Mouse (Mus musculus): ENCODE measurements at regions not wholly inside any gene's neighbourhood (a gene's known extent, or its start where the extent isn't known, plus 50 kb on each side); places are given as distances from the start of the nearest gene placed in this dataset.

DNA sequence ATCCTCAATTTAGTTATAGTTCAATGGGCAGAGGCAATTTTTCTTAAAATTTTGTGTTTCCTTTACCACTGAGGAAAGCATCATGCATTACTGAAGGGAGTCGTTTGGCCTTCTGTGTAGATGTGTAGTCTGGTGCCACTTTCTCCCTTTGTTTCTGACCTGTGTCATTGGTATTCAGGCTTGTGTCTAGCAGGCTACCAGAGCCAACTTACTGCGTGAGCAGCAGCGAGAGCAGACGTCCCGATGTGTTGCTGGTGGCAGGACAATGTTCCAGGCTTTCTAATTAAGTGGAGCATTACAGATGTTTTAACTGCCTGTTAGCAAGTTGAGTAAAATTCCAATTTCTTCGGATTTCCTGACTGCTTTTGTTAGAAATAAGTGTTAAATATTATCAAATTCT, 482.2 kb downstream of the Dok5 start:
- no peaks in the 10 kb centered on the region for H3K36me3 ChIP-seq (ENCODE audit: control insufficient read depth, insufficient read depth)
- no peaks in the 10 kb centered on the region for H3K27me3 ChIP-seq (ENCODE audit: control insufficient read depth, insufficient read depth, insufficient read length)
- no peaks in the 10 kb centered on the region for H3K79me2 ChIP-seq (ENCODE audit: control insufficient read depth, insufficient read depth)
- TF ChIP-seq REST (IDR thresholded peaks at IDR 0.05; ENCODE audit: insufficient read depth, insufficient read length) (no peak), SRF (IDR thresholded peaks at IDR 0.05; ENCODE audit: control insufficient read depth, insufficient read length, low read depth) (no peak), E2F4 (IDR thresholded peaks at IDR 0.05; ENCODE audit: insufficient read depth) (no peak), MAX (IDR thresholded peaks at IDR 0.05; ENCODE audit: low read depth) (no peak), MYOG (IDR thresholded peaks at IDR 0.05; ENCODE audit: control insufficient read depth in 1 of 3, insufficient read depth in 1 of 3, insufficient read length in 2 of 3, low read depth in 2 of 3) (no peak), POLR2AphosphoS2 (IDR thresholded peaks at IDR 0.05; ENCODE audit: insufficient read length, low read depth) (no peak), USF1 (IDR thresholded peaks at IDR 0.05; ENCODE audit: low read depth) (no peak), TCF3 (IDR thresholded peaks at IDR 0.05; ENCODE audit: insufficient read length, low read depth) (no peak), MYOD1 (IDR thresholded peaks at IDR 0.05; ENCODE audit: control insufficient read depth in 1 of 3, insufficient read length in 2 of 3, low read depth in 2 of 3) (no peak), TCF12 (IDR thresholded peaks at IDR 0.05; ENCODE audit: insufficient read depth, poor library complexity, severe bottlenecking) (no peak), CEBPB (IDR thresholded peaks at IDR 0.05; ENCODE audit: insufficient read depth, poor library complexity, severe bottlenecking) (no peak), POLR2A (IDR thresholded peaks at IDR 0.05; ENCODE audit: insufficient read length, low read depth) (no peak)
- no peak overlapping the region for H3K4me2 ChIP-seq (ENCODE audit: low read depth)
- H3K4me3 ChIP-seq: no peak overlapping the region
- H3ac ChIP-seq (ENCODE audit: control insufficient read depth, insufficient read length): no peak overlapping the region

DNA sequence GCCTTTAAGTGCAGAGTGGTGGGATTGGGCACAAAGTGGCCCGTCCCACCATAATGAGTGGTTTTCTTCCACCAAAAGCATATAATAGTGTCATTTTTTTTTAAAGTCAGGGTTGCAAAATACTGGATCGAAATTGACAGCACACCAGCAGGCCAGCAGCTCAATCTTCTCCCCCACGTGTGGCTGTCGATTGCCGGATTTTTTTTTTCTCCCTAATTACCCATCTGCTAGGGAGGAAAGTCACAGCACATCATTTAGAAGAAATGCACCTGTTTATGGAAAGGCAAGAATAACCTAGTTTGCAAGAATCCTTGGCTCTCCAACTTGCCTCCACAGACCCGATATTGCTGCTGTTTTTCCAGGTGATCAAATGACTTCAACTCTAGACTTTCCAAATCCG, 464.9 kb downstream of the Dok5 start:
- Histone ChIP-seq H3K79me2 (ENCODE audit: control insufficient read depth, insufficient read depth) (no peaks in the 10 kb centered on the region), H3K4me2 (ENCODE audit: low read depth) (no peak overlapping the region), H3K27me3 (ENCODE audit: control insufficient read depth, insufficient read depth, insufficient read length) (no peaks in the 10 kb centered on the region), H3K4me3 (no peak overlapping the region), H3K36me3 (ENCODE audit: control insufficient read depth, insufficient read depth) (no peaks in the 10 kb centered on the region), H3ac (ENCODE audit: control insufficient read depth, insufficient read length) (no peak overlapping the region)
- TF ChIP-seq TCF3 (IDR thresholded peaks at IDR 0.05; ENCODE audit: insufficient read length, low read depth) (no peak), MAX (IDR thresholded peaks at IDR 0.05; ENCODE audit: low read depth) (no peak), TCF12 (IDR thresholded peaks at IDR 0.05; ENCODE audit: insufficient read depth, poor library complexity, severe bottlenecking) (no peak), CEBPB (IDR thresholded peaks at IDR 0.05; ENCODE audit: insufficient read depth, poor library complexity, severe bottlenecking) (no peak), E2F4 (IDR thresholded peaks at IDR 0.05; ENCODE audit: insufficient read depth) (no peak), POLR2AphosphoS2 (IDR thresholded peaks at IDR 0.05; ENCODE audit: insufficient read length, low read depth) (no peak), MYOD1 (IDR thresholded peaks at IDR 0.05; ENCODE audit: control insufficient read depth in 1 of 3, insufficient read length in 2 of 3, low read depth in 2 of 3) (no peak), POLR2A (IDR thresholded peaks at IDR 0.05; ENCODE audit: insufficient read length, low read depth) (no peak), MYOG (IDR thresholded peaks at IDR 0.05; ENCODE audit: control insufficient read depth in 1 of 3, insufficient read depth in 1 of 3, insufficient read length in 2 of 3, low read depth in 2 of 3) (no peak), USF1 (IDR thresholded peaks at IDR 0.05; ENCODE audit: low read depth) (no peak), SRF (IDR thresholded peaks at IDR 0.05; ENCODE audit: control insufficient read depth, insufficient read length, low read depth) (no peak), REST (IDR thresholded peaks at IDR 0.05; ENCODE audit: insufficient read depth, insufficient read length) (no peak)

DNA sequence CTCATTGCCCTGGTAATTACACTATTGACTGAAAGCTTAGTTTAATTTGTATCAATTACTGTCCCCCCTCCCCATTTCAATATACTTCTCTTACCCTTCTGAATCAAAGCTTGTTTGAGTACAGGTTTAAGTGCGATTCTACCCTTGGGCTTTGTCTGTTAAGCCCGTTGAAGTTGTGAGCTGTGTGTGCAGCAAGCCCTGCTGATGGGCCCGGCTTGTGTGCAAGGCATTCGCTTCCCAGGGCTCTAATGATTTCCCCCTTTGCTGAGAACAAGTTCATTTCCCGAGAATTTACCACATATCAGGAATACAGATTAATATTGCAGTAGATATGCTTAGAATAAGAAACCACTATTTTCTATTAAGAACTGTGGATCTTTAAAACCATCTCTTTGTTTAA, 460.6 kb downstream of the Dok5 start:
- Histone ChIP-seq H3K79me2 (ENCODE audit: control insufficient read depth, insufficient read depth) (no peaks in the 10 kb centered on the region), H3K4me3 (no peak overlapping the region), H3K4me2 (ENCODE audit: low read depth) (no peak overlapping the region), H3K27me3 (ENCODE audit: control insufficient read depth, insufficient read depth, insufficient read length) (no peaks in the 10 kb centered on the region), H3K36me3 (ENCODE audit: control insufficient read depth, insufficient read depth) (no peaks in the 10 kb centered on the region), H3ac (ENCODE audit: control insufficient read depth, insufficient read length) (no peak overlapping the region)
- no peak for TF ChIP-seq USF1 (IDR thresholded peaks at IDR 0.05; ENCODE audit: low read depth)
- TF ChIP-seq MYOD1 (IDR thresholded peaks at IDR 0.05; ENCODE audit: control insufficient read depth in 1 of 3, insufficient read length in 2 of 3, low read depth in 2 of 3): no peak
- no peak for TF ChIP-seq CEBPB (IDR thresholded peaks at IDR 0.05; ENCODE audit: insufficient read depth, poor library complexity, severe bottlenecking)

All from myocyte (in vitro differentiated cells).